Mouse (Mus musculus): ENCODE results near the gene Gfod1. TPM values are rescaled to one million over a fixed set of nuclear protein-coding genes. Genes with fewer than 3 reads are reported as not detected.

The Gfod1 gene
- total RNA-seq, 2 experiments from 2014 or later: 4.7 to 6.8 TPM

DNA sequence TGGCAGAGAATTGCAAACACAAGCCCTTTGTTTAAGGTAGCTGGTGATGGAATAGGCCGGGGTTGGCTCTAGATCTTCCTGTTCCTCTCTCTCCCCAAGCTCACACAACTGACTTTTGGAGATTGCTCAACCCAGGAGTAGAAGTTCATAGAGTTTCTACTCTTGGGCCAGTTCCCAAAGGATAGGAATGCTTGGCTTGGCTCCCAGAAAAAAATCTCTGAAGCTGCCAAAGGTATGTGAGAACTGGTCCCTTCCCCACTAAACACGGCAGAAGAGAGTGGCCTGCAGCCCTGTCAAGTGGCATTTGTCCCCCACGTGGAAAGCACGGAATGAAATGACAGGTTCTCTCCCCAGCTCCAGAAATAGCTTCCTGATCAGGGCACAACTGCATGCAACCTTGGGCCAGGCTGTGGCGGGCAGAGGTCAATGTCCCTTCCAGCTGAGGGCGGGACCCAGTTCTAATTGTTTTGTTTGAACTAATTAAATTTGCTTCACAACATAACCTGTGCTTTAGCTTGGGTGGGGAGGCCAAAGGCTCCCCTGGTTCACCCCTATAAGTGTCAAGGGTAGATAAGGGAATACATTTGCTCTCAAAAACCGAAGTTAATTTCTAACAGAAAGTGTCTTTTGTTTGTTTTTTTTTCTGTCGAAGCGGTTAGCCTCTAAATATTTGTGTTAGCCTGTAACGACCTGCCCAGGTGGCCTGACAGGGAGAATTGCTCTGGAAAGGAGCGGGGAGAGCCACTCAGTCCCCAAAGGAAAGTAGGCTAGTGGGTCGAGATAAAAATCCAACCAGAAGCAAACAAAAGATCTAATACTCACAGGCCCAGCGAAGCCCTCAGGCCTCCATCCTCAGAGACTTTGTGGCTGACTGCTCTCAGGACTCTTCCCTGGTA, 71.8 kb downstream of the Gfod1 start:
- DNase-seq (ENCODE audit: low spot score): peak; percentile 90

DNA sequence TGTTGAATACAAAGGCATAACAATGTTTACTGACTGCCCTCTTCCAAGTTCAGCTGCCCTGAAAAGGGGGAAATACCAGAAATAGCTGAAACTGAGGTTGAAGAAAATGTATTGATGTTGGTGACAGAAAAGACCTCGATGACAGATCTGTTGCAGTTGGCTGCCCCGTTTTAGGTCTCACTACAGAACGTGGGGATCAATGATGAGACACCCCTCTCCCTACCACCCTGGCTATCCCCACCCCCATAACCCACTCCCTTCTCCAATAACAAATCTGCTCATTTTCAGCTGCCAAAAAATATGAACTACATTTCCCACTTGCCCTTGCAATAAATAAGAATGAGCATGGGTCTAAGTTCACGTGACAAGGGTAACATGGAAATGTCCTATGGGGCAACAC, 73.1 kb downstream of the Gfod1 start:
- no peak for DNase-seq (ENCODE audit: low spot score)

DNA sequence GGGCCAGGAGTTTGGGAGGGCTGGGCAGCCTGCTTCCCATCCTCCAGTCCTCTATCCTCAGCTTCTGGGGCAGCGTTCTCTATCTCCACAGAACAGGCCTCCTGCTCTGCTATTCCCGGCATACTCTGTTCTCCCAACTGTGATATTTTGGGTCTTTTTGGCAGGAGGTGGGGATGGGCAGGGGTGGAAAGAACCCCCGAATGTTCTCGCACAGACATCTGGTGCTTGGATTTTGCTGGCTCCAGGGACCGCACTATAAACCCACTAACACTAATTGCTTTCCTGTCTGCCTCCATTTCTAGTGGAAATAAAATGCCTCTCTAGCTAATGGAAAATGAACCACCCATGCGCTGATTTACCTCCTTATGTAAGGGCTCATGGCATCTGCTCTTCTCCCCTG, 73.7 kb downstream of the Gfod1 start:
- no peak for DNase-seq (ENCODE audit: low spot score)

DNA sequence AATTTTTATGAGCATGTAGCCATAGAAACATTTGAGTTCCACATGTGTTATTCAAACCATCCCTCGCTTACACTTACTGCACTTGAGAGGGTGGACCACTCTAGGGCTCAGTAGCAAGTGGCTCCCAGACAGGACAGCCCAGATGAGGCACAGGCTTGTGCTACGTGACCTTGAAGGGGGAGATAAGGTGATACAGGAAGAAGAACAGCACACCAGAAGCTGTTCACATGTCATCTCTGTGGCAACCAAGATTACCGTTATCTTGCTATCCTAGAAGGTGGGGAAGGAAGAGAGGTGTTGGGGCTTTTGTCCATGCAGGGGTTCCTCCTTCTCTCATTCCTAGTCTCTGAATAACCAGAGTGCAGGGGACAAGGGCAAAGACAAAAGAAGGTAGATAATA, 74.2 kb downstream of the Gfod1 start:
- no peak for DNase-seq (ENCODE audit: low spot score)

- DNase-seq (ENCODE audit: low spot score): no peak
Observed at GRCm38 (mm10) chr13:43228141-43228540, 75.8 kb downstream of the Gfod1 start.

DNA sequence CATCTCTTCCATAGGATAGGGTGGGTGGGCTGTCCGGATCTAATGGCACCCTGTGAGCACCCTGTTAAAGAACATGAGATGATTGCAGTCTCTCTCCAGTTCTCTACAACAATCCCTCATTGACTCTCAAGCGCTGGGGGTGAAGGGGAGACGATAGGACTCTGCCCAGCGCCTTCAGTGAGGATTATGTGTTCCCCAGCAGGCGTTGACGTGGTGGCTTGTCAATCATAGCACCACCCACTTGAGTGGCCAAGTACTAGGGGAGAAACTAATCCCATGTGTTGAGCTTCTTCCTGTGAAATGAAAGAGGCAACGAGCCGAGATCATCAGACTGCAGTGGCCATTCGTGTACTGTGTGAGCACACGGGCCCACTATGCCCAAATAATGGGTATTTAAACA, 77.9 kb downstream of the Gfod1 start:
- no peak for DNase-seq (ENCODE audit: low spot score)

DNA sequence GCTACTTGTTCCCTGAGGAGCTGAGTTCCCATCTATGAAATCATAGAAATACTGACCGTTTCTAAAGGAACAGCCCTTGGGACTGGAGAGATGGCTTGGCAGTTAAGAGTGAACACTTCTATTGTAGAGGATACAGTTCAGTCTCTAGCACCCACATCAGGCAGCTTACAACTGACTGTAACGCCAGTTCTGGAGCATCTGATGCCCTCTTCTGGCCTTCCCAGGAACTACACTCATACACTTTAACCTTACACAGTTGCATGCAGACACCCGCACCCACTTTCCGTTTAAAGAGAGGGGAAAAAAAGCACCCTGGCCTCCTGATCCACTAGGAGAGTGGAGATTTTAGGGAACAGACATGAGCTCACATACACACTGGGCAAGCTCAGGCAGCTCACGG, 78.8 kb downstream of the Gfod1 start:
- no peak for DNase-seq (ENCODE audit: low spot score)

- DNase-seq (ENCODE audit: low spot score): no peak
Observed at GRCm38 (mm10) chr13:43222084-43222483, 81.9 kb downstream of the Gfod1 start.

GRCm38 (mm10) chr13:43221290-43221689, 82.7 kb downstream of the Gfod1 start:
- no peak for DNase-seq (ENCODE audit: low spot score)

DNA sequence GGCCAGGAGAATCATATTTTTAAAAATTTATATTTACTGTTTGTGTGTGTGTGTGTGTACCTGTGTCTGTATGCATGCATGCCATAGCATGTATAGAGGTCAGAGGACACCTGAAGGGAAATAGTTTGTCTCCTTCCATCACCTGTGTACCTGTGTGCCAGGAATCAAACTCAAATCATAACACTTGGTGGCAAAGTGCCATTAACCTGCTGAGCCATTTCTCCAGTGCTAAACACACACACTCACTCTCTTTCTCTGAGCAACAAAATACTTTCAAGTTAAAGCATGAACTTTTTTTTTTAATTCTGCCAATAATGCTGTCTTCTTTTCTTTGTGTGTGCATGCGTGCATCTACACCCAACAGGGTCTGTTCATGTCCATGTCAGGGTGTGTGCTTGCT, 83.3 kb downstream of the Gfod1 start:
- DNase-seq (ENCODE audit: low spot score): no peak

GRCm38 (mm10) chr13:43218764-43219163, 85.2 kb downstream of the Gfod1 start:
- DNase-seq (ENCODE audit: low spot score): no peak

GRCm38 (mm10) chr13:43218284-43218683, 85.7 kb downstream of the Gfod1 start:
- DNase-seq (ENCODE audit: low spot score): no peak

GRCm38 (mm10) chr13:43217686-43218085, 86.3 kb downstream of the Gfod1 start:
- DNase-seq (ENCODE audit: low spot score): no peak

- no peak for DNase-seq (ENCODE audit: low spot score)
Observed at GRCm38 (mm10) chr13:43217059-43217458, 86.9 kb downstream of the Gfod1 start.

DNA sequence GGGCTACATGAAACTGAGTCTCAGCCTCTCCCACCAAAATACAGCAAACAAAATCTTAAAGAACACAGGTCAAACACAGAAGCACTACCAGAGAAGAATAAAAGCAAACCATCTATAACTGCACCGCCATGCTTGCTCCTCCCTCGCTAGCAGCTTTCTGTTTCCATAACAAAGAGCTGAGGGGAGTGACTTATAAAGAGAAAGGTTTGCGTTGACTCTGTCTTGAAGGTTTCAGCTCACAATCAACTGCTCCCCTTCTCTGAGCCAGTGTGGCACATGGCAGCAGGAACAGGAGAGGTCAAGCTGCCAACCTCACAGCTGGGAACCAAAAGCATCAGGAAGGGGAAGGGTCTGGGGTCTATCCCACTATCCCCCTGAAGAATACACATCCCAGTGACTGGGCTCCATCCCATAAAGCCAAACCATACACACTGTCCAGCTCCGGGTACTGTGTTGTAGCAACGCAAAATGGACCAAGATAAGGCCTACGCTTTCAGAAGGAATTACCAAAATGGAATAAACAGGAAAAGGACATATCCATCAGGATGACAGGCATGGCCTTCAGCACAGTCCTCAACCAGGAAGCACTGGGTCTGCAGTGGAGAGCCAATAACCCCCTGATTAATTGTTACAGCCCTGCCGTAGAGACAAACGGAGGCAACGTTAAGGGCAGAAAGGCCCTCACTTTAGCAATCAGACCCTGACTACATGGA, 87.8 kb downstream of the Gfod1 start:
- no peak for DNase-seq (ENCODE audit: low spot score)

DNA sequence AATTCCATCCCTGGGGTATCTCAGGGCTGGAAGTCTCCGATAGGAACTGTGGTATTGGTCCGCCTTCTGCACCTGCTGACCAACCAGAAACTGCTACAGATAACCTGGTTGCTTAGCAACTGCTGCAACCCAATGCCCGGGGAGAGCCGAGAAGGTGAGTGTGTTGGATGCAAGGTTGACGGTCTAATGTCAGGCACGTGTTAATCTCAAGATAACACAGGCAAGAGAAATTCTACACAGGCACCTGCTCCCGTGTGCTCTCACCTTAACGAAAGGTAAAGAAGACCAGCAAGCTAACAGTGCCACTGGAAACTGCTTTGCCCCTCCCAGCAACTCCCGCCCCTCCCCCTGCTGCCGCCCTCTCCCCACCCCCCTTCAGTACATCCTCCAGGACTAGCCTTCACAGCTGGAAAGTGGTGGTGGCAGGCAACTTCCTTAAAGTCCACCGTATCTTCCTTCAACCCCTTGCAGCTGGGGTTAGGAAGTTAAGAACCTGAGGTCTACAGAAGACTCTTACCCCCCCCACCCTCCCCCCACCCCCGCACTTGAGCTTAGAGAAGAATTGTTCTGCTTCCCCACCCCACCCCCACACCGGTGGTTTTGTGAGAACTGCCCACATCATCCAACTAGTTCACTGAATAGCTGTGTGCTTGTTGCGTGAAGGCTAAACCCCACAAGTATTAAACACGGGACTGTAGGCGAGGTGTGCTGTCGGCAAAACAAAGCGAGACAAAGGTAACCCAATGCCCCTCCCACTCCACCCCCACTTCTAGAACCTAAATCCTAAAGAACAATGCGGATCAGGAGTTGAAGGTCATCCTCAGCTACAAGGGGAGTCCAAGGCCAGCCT, 88.6 kb downstream of the Gfod1 start:
- DNase-seq (ENCODE audit: low spot score): no peak

DNA sequence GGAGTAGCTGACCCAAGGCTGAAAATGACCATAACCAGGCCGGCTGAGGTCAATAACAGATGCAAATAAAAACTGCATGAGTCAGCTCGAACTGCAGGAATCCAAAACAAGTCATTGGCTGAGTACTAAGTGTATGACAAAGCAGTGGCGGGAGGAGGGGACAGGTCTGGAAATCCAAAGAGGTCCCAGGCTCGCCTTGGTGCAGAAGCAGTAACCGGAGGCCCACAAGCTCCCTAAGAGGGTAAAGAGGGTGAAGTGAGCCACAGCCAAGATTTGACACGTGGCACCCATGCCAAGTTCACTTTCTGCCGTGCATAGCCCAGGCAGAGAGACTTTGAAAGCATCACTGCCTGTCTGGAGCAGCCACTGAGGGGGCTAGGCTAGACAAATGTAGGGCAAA, 91.6 kb downstream of the Gfod1 start:
- peak; percentile 38 for DNase-seq (ENCODE audit: low spot score)

GRCm38 (mm10) chr13:43210956-43211355, 93.0 kb downstream of the Gfod1 start:
- no peak for DNase-seq (ENCODE audit: low spot score)

DNA sequence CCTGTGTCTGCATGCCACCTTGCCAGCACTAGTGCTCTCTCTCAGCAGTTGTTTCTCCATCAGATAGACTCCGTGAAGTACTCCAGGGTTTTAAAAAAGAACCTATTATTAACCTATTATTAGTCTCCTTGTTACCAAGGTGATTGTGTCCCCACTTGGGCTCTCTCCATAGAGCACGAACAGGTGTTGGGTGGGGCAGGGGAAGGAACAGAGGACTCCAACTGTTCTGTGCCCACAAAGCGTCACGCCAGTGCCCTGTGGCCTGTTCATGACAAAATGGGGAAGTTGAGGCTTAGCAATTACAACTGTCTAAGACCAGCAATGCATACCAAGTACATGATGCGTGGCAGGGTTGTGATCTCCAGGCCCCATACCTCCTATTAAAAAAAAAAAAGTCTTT, 94.4 kb downstream of the Gfod1 start:
- DNase-seq (ENCODE audit: low spot score): no peak

DNA sequence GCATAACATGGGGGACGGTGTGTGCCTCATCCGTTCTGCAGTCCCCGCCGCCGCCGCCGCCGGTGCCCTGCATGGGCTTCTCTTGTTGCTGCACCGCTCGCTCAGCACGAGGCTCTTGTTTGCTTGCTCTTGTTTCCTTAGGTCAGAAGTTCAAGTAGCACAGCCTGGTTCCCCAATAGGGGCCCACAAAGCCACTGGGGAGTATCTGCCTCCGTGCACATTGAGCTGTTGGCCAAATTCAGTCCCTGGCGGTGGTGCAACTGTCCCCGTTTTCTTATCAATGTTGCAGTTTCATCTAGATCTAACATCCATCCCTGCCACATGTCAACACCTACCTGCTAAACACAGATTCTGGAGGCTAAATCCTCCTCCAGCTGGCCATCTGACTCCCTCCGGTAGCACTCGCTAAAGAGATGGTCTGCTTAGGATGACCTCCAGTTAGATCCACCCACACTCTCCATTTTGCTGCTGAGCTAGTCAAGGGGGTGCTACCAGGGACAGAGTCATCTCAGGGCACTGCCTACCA, 95.0 kb downstream of the Gfod1 start:
- no peak for DNase-seq (ENCODE audit: low spot score)

GRCm38 (mm10) chr13:43206118-43206683, 97.8 kb downstream of the Gfod1 start:
- DNase-seq (ENCODE audit: low spot score): no peak
